Mouse (Mus musculus): ENCODE measurements around the gene Gm11559.
"Not testable (repeated sequence)": the region's sequence is repeated elsewhere in the genome, so short reads cannot be mapped to it uniquely, and the experiment has no call there.

The Gm11559 gene

DNA sequence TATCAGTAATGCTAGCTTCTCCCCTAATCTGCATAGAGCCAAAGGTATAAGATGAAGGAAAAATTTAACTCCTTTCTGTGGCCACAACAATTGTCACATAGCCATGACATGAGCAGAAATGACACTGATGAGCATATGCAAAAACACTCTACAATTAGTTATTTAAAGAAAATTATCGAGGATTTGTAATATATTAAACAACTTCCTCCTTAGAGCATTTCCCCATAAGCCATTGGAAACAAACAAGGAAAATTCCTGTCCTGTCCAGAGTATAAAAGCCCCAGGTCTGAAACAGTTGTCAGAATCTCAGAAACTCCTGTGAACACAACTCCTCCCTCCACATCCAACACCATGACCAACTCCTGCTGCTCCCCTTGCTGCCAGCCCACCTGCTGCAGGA is at the start of gene Gm11559:
TSS of gene Gm11559 (plus strand) at position 301 of the 400 bp plus-strand sequence.
- not testable (repeated sequence) for DNase-seq (ENCODE audit: low read depth, low spot score)

DNA sequence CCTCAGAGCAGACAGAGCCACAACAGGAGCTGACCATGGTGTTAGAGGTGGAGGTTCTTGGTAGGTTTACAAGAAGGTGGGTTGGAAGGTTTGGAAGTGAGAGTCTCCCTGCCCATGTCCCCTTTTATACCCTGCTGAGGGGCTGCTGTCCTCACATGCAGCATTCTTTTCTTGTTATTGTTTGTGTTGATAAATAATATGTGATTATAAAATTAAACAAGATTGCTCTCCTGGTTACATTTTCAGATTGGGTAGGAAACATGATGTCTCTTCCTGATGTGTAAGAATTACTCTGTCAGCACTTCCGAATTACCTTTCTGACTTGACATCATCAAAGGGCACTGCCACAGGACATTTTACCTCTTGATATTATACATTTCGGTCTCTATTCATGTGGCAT is 48.7 kb upstream of the Gm11559 start, which contains the start of gene Gm11564:
TSS of gene Gm11564 (minus strand) at position 101 of the 400 bp plus-strand sequence.
- DNase-seq (ENCODE audit: low read depth, low spot score) = not testable (repeated sequence)

DNA sequence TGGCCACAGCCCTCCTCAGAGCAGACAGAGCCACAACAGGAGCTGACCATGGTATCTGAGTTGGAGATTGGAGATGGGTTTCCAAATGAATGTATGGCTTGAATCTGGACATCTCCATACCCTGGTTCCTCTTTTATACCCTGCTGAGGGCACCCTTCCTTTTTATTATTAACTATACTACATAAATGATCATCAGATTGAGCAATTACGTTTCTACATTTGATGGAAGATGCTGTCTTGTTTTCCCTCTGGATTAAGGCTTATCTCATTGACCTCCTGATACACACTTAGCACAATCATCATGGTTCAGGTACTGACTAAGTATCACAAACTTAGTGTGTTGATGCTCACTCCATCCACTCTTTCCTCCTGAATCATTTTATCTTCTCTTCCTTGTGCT is 26.3 kb upstream of the Gm11559 start, which contains the start of gene 2300003K06Rik:
TSS of gene 2300003K06Rik (minus strand) at position 101 of the 400 bp plus-strand sequence.
- DNase-seq (ENCODE audit: low read depth, low spot score) = no peak

DNA sequence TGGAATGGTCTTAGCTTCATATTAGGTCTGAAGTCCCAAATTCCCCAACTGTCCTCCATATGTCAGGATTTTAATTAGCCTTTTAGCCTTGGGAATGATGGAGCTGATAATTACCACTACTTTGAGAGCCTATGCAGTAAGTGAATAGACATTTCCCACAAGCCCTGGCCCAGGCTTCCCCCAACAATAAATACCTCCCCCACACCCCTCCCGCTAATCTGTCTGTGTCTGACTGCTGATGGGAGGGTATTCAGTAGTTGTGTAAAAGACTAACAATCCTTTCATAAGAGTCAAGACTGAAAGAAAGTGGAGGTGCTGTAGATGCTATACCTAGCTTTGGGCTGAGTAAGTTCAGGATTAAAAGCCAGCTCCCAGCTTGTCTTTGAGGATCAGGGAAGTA is 22.1 kb upstream of the Gm11559 start:
- no peak for DNase-seq (ENCODE audit: low read depth, low spot score)

DNA sequence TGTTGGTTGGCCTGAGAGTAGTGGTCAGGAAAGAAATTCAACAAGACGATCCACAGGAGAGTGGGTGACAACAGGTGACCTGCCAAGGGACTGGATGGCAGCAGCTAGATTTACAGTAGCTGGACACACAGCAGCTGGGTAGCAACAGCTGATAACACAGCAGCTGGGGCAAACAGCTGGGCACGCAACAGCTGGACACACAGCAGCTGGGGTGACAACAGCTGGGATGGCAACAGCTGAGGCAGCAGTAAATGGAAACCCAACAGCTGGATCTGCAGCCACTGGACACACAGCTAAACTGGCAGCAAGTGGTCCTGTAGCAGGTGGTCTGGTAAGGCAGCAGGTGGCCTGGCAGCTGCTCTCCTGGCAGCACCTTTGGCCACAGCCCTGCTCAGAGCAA is 17.5 kb upstream of the Gm11559 start:
- DNase-seq (ENCODE audit: low read depth, low spot score) = no peak

DNA sequence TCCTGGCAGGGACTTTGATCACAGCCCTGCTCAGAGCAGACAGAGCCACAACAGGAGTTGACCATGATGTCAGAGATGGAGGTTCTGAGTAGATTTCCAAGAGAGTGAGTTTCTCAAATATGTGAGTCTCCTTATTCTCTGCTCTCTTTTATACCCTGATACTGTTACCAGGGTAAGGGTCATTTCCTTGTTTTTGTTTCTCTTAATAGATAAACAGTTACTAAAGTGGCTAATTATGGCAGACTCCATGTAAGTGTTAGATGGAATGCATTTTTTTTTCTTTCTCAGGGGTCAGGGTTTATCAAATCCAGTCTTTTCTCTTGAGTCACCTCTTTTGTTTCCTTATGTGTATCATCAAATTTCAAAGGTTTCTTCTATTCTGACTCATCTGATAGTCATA is 12.8 kb upstream of the Gm11559 start, which contains the start of gene Krtap4-16:
TSS of gene Krtap4-16 (minus strand) at position 101 of the 400 bp plus-strand sequence.
- DNase-seq (ENCODE audit: low read depth, low spot score) = no peak

DNA sequence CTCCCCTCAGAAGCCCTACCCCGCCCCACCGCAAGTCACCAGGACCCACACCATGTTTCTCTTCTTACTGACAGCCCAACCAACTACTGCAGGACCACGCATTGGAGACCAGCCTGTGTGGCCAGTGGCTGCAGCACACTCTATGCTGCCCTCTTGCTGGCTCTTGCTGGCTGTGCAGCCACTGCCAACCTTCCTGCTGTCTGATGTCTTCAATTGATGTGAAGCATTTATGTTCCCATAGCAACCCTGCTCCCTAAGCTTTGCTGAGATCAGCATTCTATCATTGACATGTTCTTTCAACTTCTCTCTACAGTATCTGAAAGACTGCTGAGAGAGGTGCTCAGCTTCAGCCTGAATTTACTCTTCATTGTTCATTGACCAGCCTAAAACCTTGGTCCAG is 10.2 kb upstream of the Gm11559 start:
- no peak for DNase-seq (ENCODE audit: low read depth, low spot score)

DNA sequence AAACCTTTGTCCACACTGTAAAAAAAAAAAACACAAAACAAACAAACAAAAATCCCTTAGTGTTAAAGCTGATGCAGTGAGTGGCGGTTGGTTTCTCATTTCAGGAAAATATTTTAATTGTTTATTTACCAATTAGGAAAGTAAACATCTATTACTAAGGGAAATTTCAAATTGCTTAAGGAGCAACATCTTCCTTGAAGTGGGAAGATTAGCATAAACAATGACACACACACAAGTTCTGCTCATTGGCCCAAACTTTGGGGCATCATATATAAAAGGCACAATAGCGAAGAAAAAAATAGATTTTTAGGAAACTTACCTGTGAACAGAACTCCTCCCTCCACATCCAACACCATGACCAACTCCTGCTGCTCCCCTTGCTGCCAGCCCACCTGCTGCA is 6.7 kb upstream of the Gm11559 start, which contains the start of gene Gm11568:
TSS of gene Gm11568 (plus strand) at position 301 of the 400 bp plus-strand sequence.
- no peak for DNase-seq (ENCODE audit: low read depth, low spot score)

DNA sequence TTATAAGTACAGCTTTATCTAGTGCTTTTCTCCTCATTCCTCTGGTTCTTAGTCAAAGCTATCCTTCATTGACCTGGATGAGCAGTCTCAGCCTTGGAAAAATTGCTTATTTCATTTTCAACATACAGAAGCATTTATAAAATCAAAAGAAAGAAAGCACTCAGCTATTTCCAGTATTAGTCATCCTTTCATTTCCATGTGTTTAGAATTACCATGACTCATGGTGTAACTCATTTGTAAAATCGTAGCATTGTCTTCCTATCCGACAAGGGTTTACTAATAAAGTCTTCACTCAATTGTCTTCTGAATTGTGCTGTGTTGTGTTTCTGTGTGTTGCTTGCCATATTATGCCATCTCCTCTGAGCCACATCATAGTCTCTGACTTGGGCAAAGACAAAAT is 5.5 kb upstream of the Gm11559 start:
- DNase-seq (ENCODE audit: low read depth, low spot score) = no peak

DNA sequence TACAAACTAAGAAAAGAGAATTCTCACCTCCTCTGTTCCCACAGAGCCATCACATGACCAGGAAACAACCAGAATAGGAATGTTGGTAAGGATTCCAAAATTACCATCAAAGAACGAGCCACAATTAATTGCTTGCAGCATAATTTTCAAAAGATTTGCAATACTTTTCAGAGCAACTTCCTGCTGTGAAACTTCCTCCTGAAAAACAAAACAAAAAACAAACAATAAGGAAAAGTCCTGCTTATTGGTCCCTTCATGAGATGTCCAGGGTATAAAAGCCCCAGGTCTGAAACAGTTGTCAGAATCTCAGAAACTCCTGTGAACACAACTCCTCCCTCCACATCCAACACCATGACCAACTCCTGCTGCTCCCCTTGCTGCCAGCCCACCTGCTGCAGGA is 8.8 kb downstream of the Gm11559 start, which contains the start of gene Krtap9-1:
TSS of gene Krtap9-1 (plus strand) at position 301 of the 400 bp plus-strand sequence.
- DNase-seq (ENCODE audit: low read depth, low spot score) = not testable (repeated sequence)

DNA sequence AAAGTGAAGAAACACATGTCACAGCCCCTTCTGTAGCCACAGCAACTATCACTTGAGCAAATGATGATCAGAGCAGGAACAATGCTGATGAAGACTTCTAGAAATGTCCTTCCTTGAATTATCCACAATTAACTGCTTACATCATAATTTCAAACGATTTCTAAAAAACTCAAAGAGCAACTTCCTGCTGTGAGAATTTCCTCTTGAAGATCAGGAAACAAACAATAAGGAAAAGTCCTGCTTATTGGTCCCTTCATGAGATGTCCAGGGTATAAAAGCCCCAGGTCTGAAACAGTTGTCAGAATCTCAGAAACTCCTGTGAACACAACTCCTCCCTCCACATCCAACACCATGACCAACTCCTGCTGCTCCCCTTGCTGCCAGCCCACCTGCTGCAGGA is 14.6 kb downstream of the Gm11559 start, which contains the start of gene Gm11567:
TSS of gene Gm11567 (plus strand) at position 301 of the 400 bp plus-strand sequence.
- not testable (repeated sequence) for DNase-seq (ENCODE audit: low read depth, low spot score)

DNA sequence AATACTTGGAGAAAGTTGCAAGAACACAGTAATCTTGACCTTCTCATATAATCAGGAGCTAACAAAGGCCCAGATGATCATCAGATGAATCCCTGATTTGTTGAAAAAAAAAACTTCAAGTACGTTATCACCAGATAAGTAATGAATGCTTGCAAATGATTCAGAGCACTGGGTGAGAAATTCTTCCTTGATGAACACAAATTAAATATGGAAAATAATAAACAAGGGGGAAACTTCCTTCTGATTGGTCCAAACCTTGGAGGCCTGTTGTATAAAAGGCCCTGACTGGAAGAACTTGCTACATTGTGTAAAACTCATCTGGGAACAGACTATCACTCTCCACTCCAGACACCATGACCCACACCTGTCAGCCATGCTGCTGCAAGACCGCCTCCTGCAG is 43.3 kb downstream of the Gm11559 start, which contains the start of gene Krtap31-1:
TSS of gene Krtap31-1 (plus strand) at position 301 of the 400 bp plus-strand sequence.
- DNase-seq (ENCODE audit: low read depth, low spot score) = no peak

DNA sequence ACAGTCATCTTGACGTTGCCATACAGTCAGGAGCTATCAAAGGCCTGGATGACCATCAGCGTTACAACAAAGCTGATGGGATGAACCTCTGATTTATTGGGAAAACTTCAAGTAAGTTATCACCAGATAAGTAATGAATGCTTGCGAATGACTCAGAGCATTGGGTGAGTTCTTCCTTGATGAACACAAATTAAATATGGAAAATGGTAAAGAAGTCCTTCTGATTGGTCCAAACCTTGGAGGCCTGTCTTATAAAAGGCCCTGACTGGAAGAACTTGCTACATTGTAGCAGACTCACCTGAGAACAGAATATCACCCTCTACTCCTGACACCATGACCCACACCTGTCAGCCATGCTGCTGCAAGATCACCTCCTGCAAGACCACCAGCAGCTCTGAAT is 50.2 kb downstream of the Gm11559 start, which contains the start of gene Gm11565:
TSS of gene Gm11565 (plus strand) at position 301 of the 400 bp plus-strand sequence.
- no peak for DNase-seq (ENCODE audit: low read depth, low spot score)

Measured in A20 (cell line).